In the genomic region with DNA sequence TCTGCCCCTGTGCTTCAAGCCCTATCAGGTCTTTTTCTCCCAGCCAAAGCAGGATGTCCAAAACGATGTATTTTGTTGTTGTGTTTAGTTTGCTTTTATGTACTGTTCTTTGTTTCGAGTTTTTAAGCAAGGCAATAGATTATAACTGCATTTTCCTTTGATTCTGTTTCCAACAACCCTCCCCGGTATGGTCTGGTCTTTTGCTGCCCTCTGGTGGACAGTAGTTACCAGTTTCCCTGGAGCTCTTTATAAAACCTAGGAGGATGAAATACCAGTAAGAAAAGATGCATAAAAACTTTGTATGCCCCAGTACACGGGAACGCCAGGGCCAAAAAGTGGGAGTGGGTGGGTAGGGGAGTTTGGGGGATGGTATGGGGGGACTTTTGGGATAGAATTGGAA, we compare ENCODE assay signal across 9 mouse cellular contexts.
DNase-seq lines count a peak whose midpoint lies in the region; ATAC-seq and TF ChIP-seq lines count a peak whose summit lies in the region.
"Had no signal": no experiment of that assay in that cellular context is flagged by ENCODE, and none has a peak within 500 bp of the region (broad histone marks: within the 10 kb centered on the region; RNA-seq: fewer than 3 reads in every experiment).

No protein-coding gene starts in this region.

- H3K9me3 ChIP-seq in heart, postnatal 0 days (replicated peaks; ENCODE audit: control insufficient read depth, low read length) = no peaks in the 10 kb centered on the region
- H3K9me3 ChIP-seq in heart, embryonic 12.5 days (replicated peaks) = no peaks in the 10 kb centered on the region
- H3K9me3 ChIP-seq in midbrain, embryonic 15.5 days = no peaks in the 10 kb centered on the region
- H3K9me3 ChIP-seq: embryonic facial prominence, embryonic 15.5 days had no signal

- no peaks in the 10 kb centered on the region for H3K4me1 ChIP-seq in heart, postnatal 0 days (ENCODE audit: control insufficient read depth, insufficient read depth)
- H3K4me1 ChIP-seq in heart, embryonic 12.5 days (replicated peaks) = no peaks in the 10 kb centered on the region
- H3K4me1 ChIP-seq in midbrain, embryonic 15.5 days = no peaks in the 10 kb centered on the region
- H3K4me1 ChIP-seq: embryonic facial prominence, embryonic 15.5 days had no signal

- H3K27me3 ChIP-seq in heart, postnatal 0 days (ENCODE audit: control insufficient read depth, insufficient read depth, low read length) = no peaks in the 10 kb centered on the region
- H3K27me3 ChIP-seq in heart, embryonic 12.5 days (replicated peaks) = no peaks in the 10 kb centered on the region
- H3K27me3 ChIP-seq in midbrain, embryonic 15.5 days (replicated peaks) = no peaks in the 10 kb centered on the region
- H3K27me3 ChIP-seq: embryonic facial prominence, embryonic 15.5 days had no signal

- H3K27ac ChIP-seq in heart, postnatal 0 days (ENCODE audit: low read depth) = no peak overlapping the region
- no peak overlapping the region for H3K27ac ChIP-seq in heart, embryonic 12.5 days (ENCODE audit: poor library complexity, severe bottlenecking)
- H3K27ac ChIP-seq in midbrain, embryonic 15.5 days = no peak overlapping the region
- H3K27ac ChIP-seq: embryonic facial prominence, embryonic 15.5 days had no signal

- no peak for TF ChIP-seq EP300 in heart, postnatal 0 days (IDR thresholded peaks at IDR 0.05; ENCODE audit: low read depth)

- WGBS in heart, postnatal 0 days = 3% methylated on average over 5 of the region's 5 CpGs
- WGBS in heart, embryonic 12.5 days = 12% methylated on average over 5 of the region's 5 CpGs
- WGBS in large intestine, adult 2 months = 7% methylated on average over 5 of the region's 5 CpGs
- 21% methylated on average over 5 of the region's 5 CpGs for WGBS in midbrain, embryonic 15.5 days

- no peak overlapping the region for H3K4me3 ChIP-seq in heart, postnatal 0 days (ENCODE audit: low read depth, low read length)
- no peak overlapping the region for H3K4me3 ChIP-seq in heart, embryonic 12.5 days
- H3K4me3 ChIP-seq in midbrain, embryonic 15.5 days = no peak overlapping the region
- H3K4me3 ChIP-seq: embryonic facial prominence, embryonic 15.5 days had no signal

- H3K9ac ChIP-seq in heart, postnatal 0 days (replicated peaks; ENCODE audit: low read depth, low read length) = no peak overlapping the region
- no peak overlapping the region for H3K9ac ChIP-seq in heart, embryonic 12.5 days
- H3K9ac ChIP-seq in midbrain, embryonic 15.5 days = no peak overlapping the region
- H3K9ac ChIP-seq: embryonic facial prominence, embryonic 15.5 days had no signal

- TF ChIP-seq CTCF in heart, postnatal 0 days (IDR thresholded peaks at IDR 0.05; ENCODE audit: low read depth) = peak; percentile 64

- no peaks in the 10 kb centered on the region for H3K36me3 ChIP-seq in heart, postnatal 0 days (replicated peaks; ENCODE audit: control insufficient read depth, insufficient read depth, low read length)
- H3K36me3 ChIP-seq in heart, embryonic 12.5 days = no peaks in the 10 kb centered on the region
- no peaks in the 10 kb centered on the region for H3K36me3 ChIP-seq in midbrain, embryonic 15.5 days (replicated peaks)
- H3K36me3 ChIP-seq: embryonic facial prominence, embryonic 15.5 days had no signal

- DNase-seq in heart, postnatal 0 days (ENCODE audit: low spot score) = peak; percentile 13
- peak; percentile 45 for DNase-seq in adrenal gland, postnatal 10 days
- DNase-seq in fibroblast of lung, adult 2 months (ENCODE audit: low read depth) = peak; percentile 21
- DNase-seq in large intestine, adult 2 months (ENCODE audit: low read depth, low spot score) = peak; percentile 0
- no peak for DNase-seq in spleen, postnatal 4 days (ENCODE audit: low spot score in 2 of 2)

- H3K4me2 ChIP-seq in heart, postnatal 0 days (ENCODE audit: low read depth, low read length) = no peak overlapping the region
- no peak overlapping the region for H3K4me2 ChIP-seq in heart, embryonic 12.5 days
- H3K4me2 ChIP-seq in midbrain, embryonic 15.5 days = no peak overlapping the region
- H3K4me2 ChIP-seq: embryonic facial prominence, embryonic 15.5 days had no signal

- no peak for ATAC-seq in heart, postnatal 0 days (ENCODE audit: insufficient read depth, low read depth)
- ATAC-seq in heart, embryonic 12.5 days (ENCODE audit: insufficient number of reproducible peaks, low FRiP score) = no peak
- peak; percentile 53 for ATAC-seq in CD4-positive, CD25-positive, alpha-beta regulatory T cell, adult 4 months
- 0 out of 2 replicates have a peak, but pooled peaks have one; percentile 39 for ATAC-seq in midbrain, embryonic 15.5 days (replicated peaks)

Comparison
In these comparisons a context has a peak if more than half of its experiments do, and no peak if none do; other contexts are left out.
1. ATAC-seq: peak in CD4-positive, CD25-positive, alpha-beta regulatory T cell, adult 4 months (single experiment) and midbrain, embryonic 15.5 days (single experiment); none in heart, postnatal 0 days (single experiment) and heart, embryonic 12.5 days (single experiment).
2. DNase-seq: peak in heart, postnatal 0 days (single experiment), adrenal gland, postnatal 10 days (single experiment), fibroblast of lung, adult 2 months (single experiment) and large intestine, adult 2 months (single experiment); none in spleen, postnatal 4 days (0 of 2).